Mouse (Mus musculus) forebrain, embryonic 11.5 days (tissue): ENCODE measurements at regions not wholly inside any gene's neighbourhood (a gene's known extent, or its start where the extent isn't known, plus 50 kb on each side); places are given as distances from the start of the nearest gene placed in this dataset. TPM values are rescaled to one million over a fixed set of nuclear protein-coding genes. Genes with fewer than 3 reads are reported as not detected.

Source experiments
- microRNA-seq: library from miRNA; unstranded; fragments of <30 nt; microRNA quantifications from one replicate; pipeline ENCODE4, GENCODE M21; 2016; ENCODE audit not compliant: insufficient number of aligned reads

Small RNAs in the stretch of these regions (microRNA-seq; reads per million reads assigned to microRNA genes)
- not detected for gene Gm23177
